Mouse (Mus musculus): Measurements from ENCODE around the gene Tapt1.

DNA sequence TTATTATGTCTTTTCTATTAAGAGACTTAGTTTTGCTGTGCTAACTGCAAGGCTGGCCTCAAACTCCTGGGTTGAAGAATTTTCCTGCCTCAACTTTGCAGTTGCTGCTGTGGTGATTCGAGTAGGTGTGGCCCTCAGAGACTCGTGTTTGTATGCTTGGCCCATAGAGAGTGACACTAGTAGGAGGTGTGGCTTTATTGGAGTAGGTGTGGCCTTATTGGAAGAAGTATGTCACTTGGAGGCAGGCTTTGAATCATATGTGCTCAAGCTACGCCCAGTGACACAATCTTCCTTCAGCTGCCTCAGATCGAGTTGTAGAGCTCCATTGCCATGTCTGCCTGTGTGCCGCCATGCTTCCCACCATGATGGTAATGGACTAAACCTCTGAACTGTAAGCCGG, 27.0 kb upstream of the Tapt1 start:
- TF ChIP-seq CTCF (IDR thresholded peaks at IDR 0.05; ENCODE audit: low read depth): no peak
- no peak for TF ChIP-seq EP300 (IDR thresholded peaks at IDR 0.05; ENCODE audit: low read depth)
